Mouse (Mus musculus) CH12.LX (cell line): ENCODE measurements around the gene Rbbp5.

ENCODE experiments used
- CTCF ChIP-seq, 2 experiments: IDR thresholded peaks in 1 of 2; conservative IDR thresholded peaks in 1 of 2; 2 replicates each; pipeline ENCODE4 v1.5.1; 2011 to 2012; ENCODE audit warnings: low read depth in 2 of 2, low read length in 2 of 2, improper control_type of control experiment in 1 of 2, inconsistent platforms in 1 of 2, mild to moderate bottlenecking in 1 of 2, moderate library complexity in 1 of 2
- EP300 ChIP-seq: IDR thresholded peaks from 2 replicates; pipeline ENCODE4 v1.6.1; 2011; ENCODE audit warnings: low read length, improper control_type of control experiment
- JUN ChIP-seq: IDR thresholded peaks from 2 replicates; pipeline ENCODE4 v1.6.1; 2011; ENCODE audit warnings: low read depth, mild to moderate bottlenecking, low read length, improper control_type of control experiment, moderate library complexity; ENCODE audit not compliant: insufficient read depth
- MAX ChIP-seq: IDR thresholded peaks from 2 replicates; pipeline ENCODE4 v1.6.1; 2011; ENCODE audit warnings: low read length, improper control_type of control experiment
- MAZ ChIP-seq: IDR thresholded peaks from 2 replicates; pipeline ENCODE4 v1.6.1; 2012; ENCODE audit warnings: low read depth, mild to moderate bottlenecking, inconsistent platforms, low read length, improper control_type of control experiment, moderate library complexity
- MYC ChIP-seq: IDR thresholded peaks from 2 replicates; pipeline ENCODE4 v1.6.1; 2011; ENCODE audit warnings: low read depth, mild to moderate bottlenecking, improper control_type of control experiment, low read length
- POLR2A ChIP-seq: IDR thresholded peaks from 2 replicates; pipeline ENCODE4 v1.6.1; 2011; ENCODE audit warnings: low read depth, mild to moderate bottlenecking, improper control_type of control experiment, low read length
- ZC3H11A ChIP-seq: IDR thresholded peaks from 2 replicates; pipeline ENCODE4 v1.6.1; 2012; ENCODE audit warnings: low read depth, mild to moderate bottlenecking, inconsistent platforms, low read length, improper control_type of control experiment

- TF ChIP-seq CTCF (conservative IDR thresholded peaks at IDR 0.05 in 1 of 2, IDR thresholded peaks at IDR 0.05 in 1 of 2; ENCODE audit: low read depth in 2 of 2, low read length in 2 of 2) (no peak), ZC3H11A (no peak), MYC (no peak), JUN (no peak), POLR2A (no peak), MAX (no peak), MAZ (no peak), EP300 (no peak)
Observed at GRCm38 (mm10) chr1:132515339-132515738, 38.2 kb downstream of the Rbbp5 start.
